Mouse (Mus musculus): Measurements from ENCODE around the gene Otud7a. TPM values are rescaled to one million over a fixed set of nuclear protein-coding genes. Genes with fewer than 3 reads are reported as not detected.
"Not testable (repeated sequence)": the region's sequence is repeated elsewhere in the genome, so short reads cannot be mapped to it uniquely, and the experiment has no call there.

The Otud7a gene
- total RNA-seq, 2 experiments from 2014 or later, result 80.5 to 84.1 TPM

DNA sequence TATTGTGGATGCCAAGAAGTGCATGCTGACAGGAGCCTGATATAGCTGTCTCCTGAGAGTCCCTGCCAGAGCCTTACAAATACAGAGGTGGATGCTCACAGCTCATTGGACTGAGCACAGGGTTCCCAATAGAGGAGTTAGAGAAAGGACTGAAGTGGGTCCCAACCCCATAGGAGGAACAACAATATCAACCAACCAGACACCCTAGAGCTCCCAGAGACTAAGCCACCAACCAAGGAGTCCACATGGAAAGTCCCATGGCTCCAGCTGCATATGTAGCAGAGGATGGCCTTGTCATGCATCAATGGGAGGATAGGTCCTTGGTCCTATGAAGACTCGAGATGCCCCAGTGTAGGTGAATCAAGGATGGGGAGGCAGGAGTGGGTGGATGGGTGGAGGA lies 226.4 kb downstream of the Otud7a start:
- not testable (repeated sequence) for DNase-seq (ENCODE audit: low spot score in 2 of 2)
- intact Hi-C loops (cut with DNase I), result loop anchor here (2.0 to 10.0 kb wide), 4 partner anchors 86 to 746 kb away; partner anchors contain the start of gene Chrna7

GRCm38 (mm10) chr7:63671904-63672303 lies 227.4 kb downstream of the Otud7a start:
- DNase-seq (ENCODE audit: low spot score in 2 of 2), result peak; percentile 79 to 84
- intact Hi-C loops (cut with DNase I), result loop anchor here (2.0 to 10.0 kb wide), 5 partner anchors 87 to 747 kb away; partner anchors contain the start of gene Chrna7

DNA sequence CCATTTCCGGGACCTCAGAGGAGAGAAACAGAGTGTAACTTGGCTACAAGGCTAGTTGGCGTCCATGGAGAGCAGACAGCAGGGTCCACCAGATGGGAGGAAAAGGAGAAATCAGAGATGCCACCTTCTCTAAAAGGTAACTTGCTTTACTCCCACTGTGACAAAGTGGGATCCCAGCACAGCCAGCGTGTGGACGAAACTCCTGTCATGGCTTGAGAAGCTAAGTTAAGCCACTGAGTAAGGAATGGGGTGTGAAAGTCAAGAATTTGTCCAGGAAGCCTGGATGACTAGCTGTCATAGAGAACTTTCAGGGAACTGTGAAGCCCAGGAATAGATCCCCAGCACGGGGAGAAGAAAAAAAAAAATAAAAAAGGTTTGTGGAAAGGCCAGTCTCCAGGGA lies 232.1 kb downstream of the Otud7a start:
- no peak for DNase-seq (ENCODE audit: low spot score in 2 of 2)
- intact Hi-C loops (cut with DNase I), result loop anchor here (10.0 kb wide), 3 partner anchors 92 to 752 kb away; partner anchors contain the start of gene Chrna7

DNA sequence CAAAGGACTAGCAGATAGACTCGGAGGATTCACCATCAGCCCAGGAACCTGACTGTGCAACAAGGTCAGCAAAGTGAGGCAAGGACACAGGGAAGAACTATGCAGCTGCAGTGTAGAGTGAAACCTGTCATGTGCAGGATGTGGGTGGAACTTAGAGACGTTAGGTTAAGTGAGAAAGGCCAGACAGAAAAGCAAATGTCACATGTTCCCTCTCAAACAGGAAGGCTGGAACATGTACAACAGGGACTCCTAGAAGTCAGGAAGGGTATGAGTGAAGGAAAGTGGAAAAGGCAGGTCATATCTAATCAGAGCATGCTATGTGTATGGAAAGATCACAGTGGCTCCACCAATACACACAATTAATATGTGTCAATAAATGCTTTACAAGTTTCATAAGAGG lies 232.6 kb downstream of the Otud7a start:
- DNase-seq (ENCODE audit: low spot score in 2 of 2), result no peak
- intact Hi-C loops (cut with DNase I), result loop anchor here (10.0 kb wide), 3 partner anchors 92 to 752 kb away; partner anchors contain the start of gene Chrna7

DNA sequence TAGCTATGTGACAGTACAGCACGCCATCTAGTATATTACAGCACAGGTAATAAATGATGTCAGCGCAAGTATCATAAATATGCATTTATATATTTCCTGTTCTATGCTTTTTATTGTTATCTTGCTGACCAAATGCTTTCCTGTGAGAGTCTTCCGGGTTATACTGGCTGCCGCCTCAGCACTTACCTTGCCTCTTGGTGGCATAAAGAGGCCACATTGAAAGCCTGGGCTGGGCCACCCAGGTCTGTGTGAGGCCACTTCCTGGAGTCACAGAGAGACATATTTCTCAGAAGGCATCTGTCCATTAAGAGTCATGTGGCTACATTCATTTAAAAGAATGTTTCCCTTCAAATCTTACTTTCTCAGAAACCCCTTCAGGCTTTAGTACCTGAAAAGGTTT lies 242.5 kb downstream of the Otud7a start:
- intact Hi-C loops (cut with DNase I), result no loop called here

DNA sequence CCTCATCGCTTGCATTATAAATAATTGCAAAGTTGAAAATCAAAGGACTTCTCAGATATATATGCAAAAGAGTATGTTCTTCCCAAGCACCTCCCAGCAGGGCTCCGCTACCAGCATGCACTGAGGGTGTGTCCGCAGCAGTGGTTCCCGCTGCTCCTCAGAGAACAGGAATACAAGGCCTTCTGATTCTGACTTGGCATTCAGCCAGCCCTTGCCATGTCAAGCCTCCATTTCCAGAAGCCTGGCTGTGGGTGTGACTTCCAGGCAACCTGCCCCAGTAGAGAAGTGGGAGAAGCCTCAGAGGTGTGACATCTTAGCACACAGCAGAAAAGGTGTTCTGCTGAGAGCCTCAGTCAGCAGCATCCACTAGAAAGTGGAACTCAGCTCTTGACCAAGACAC lies 253.4 kb downstream of the Otud7a start:
- intact Hi-C loops (cut with DNase I), result no loop called here
- DNase-seq (ENCODE audit: low spot score in 2 of 2), result no peak

More for the DNA sequence above, 242.5 kb downstream of the Otud7a start:
- no peak for DNase-seq (ENCODE audit: low spot score in 2 of 2)

DNA sequence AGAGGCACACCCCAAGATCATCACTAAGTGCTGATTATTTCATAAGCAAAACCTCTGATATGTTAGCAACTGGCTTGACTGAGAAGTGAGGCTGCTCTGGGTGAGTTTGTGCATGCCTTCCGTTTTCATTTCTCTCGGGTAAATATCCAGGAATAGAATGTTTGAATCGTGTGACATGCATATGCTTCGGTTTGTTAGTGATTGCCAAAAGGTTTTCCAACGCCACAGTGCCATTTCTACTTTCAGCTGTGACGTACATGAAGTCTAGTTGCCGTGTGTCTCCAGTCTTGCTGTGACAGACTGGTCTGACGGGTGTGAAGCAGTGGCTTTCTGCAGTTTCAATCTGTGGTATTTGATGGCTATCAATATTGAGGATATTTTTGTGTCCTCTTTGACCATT lies 273.4 kb downstream of the Otud7a start:
- peak in 1 of 2 experiments; percentile 12 for DNase-seq (ENCODE audit: low spot score in 2 of 2)
- intact Hi-C loops (cut with DNase I), result no loop called here

DNA sequence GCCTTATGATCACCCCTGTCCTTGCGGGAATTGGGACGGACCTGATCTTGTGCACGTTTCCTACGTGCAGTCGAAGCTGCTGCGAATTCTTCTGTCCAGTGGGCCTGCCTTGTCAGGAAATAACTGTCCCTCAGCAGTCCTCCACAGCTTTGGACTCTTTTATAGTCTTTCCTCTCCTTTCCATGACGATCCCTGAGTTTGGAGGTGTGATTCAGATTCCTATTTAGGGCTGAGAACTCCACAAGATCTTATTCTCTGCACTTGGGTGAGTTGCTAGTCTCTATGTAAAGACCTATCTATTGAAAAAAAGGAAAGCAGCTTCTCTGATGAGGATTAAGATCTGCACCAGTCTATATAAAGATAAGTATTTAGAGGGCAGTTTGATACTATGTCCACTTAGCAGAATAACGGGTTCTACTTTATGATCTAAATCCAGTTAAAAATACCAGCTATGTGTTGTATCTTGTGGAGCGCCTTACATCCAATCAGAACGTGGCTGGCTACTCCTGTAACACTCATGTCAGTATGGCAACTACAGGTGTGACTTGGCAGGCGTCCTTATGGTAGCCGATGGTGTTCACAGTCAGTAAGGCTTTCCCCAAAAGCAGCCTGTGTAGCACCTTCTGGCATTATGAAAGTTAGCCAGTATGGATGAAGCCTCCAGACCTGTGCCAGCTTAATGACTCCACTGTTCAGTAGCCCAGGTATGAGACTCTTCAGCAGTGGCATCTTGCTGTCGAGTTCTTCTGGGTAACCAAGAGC lies 274.8 kb downstream of the Otud7a start:
- intact Hi-C loops (cut with DNase I), result no loop called here

GRCm38 (mm10) chr7:63720682-63721081 lies 276.1 kb downstream of the Otud7a start:
- peak in 1 of 2 experiments; percentile 5 for DNase-seq (ENCODE audit: low spot score in 2 of 2)

More for the DNA sequence above, 274.8 kb downstream of the Otud7a start:
- no peak for DNase-seq (ENCODE audit: low spot score in 2 of 2)

GRCm38 (mm10) chr7:63725040-63725729 lies 280.6 kb downstream of the Otud7a start:
- intact Hi-C loops (cut with DNase I), result no loop called here
- no peak for DNase-seq (ENCODE audit: low spot score in 2 of 2)

More at GRCm38 (mm10) chr7:63720682-63721081, 276.1 kb downstream of the Otud7a start:
- intact Hi-C loops (cut with DNase I), result no loop called here

DNA sequence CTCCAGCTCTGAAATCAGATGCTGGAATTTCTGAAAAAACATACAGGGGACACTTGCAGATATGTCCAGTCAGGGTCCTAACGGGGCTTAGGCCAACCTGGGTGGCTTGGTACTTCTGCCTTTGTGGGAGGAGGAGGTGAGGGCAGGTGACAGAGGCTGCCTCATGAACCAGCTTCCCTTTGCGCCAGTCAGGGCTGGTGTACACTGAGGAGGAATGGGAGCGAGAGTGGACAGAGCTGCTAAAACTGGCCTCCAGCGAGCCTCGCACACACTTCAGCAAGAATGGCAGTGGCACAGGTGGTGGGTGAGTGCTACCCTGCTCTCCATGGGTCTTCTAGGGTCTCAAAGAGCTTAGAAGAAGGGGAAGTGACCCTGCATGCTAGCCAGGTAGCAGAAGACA lies 285.1 kb downstream of the Otud7a start:
- intact Hi-C loops (cut with DNase I), result no loop called here
- DNase-seq (ENCODE audit: low spot score in 2 of 2), result no peak

DNA sequence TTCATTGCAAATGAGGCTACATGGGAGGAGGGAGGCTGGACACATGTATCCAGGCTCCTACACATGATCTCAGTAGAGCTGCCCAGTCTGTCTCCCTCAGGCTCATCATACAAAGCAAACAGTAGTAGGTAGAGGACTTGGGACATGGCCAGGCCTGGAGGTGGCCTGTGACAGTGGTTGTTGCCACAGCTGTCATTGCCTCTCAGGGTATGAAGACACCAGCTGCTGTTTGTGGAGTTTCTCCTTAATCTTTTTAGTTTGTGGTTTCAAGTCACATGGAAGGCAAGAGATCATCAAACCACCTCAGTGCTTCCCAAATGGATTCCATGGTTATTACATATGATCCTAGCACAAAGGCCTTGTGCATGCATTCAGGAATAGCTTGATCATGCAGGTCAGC lies 285.5 kb downstream of the Otud7a start:
- intact Hi-C loops (cut with DNase I), result no loop called here
- no peak for DNase-seq (ENCODE audit: low spot score in 2 of 2)

DNA sequence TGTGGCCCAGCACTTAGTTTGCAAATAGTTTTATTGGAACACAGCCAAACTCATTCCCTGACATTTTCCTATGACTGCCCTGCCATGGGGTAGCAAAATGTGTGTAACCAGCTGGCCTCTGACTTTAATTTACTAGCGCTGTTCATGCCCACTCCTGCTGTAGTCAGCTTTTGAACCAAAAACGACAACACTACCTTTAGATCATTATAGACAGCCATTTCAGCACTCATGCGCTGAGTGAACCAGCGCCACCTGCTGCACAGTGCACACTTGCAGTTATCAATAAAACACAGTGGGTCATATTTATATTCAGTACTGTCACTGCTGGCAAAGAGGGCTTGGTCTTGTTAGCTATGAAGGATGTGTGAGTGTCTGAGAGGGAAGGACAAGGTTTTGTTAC lies 293.2 kb downstream of the Otud7a start:
- intact Hi-C loops (cut with DNase I), result no loop called here
- no peak for DNase-seq (ENCODE audit: low spot score in 2 of 2)

GRCm38 (mm10) chr7:63738142-63738541 lies 293.6 kb downstream of the Otud7a start:
- no peak for DNase-seq (ENCODE audit: low spot score in 2 of 2)
- intact Hi-C loops (cut with DNase I), result no loop called here

- no peak for DNase-seq (ENCODE audit: low spot score in 2 of 2)
- intact Hi-C loops (cut with DNase I), result no loop called here
These were observed 298.6 kb downstream of the Otud7a start for GRCm38 (mm10) chr7:63743116-63743515.

- no peak for DNase-seq (ENCODE audit: low spot score in 2 of 2)
- intact Hi-C loops (cut with DNase I), result loop anchor here (5.0 kb wide), 2 partner anchors 310 to 575 kb away; no protein-coding TSS in a partner anchor
These were observed 307.5 kb downstream of the Otud7a start for GRCm38 (mm10) chr7:63752081-63752480.

DNA sequence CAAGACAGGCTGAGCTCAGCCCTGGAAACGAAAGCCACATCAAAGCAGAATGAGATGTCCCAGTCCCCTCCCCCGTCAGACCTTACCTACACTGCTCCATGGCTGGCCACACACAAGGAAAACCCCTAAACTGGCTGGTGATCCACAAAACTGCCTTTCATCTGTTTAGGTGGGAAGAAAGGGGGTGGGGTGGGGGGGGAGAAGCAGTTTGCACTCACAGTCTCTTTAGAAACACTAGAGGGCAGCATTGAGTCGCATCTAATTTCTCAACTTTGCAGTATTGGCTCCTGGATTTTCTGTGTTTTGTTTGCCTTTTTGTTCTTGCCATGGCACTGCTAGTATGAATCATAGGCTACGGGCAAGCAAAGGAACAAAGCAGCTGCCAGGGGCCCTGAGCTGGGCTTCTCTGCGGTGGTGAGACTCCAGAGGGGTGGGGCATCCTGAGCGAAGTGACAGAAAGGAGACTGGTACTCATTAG lies 308.8 kb downstream of the Otud7a start:
- intact Hi-C loops (cut with DNase I), result loop anchor here (5.0 kb wide), 2 partner anchors 309 to 574 kb away; no protein-coding TSS in a partner anchor
- peak; percentile 55 to 56 for DNase-seq (ENCODE audit: low spot score in 2 of 2)

GRCm38 (mm10) chr7:63754573-63755475 lies 310.3 kb downstream of the Otud7a start:
- DNase-seq (ENCODE audit: low spot score in 2 of 2), result peak; percentile 82 to 86
- intact Hi-C loops (cut with DNase I), result loop anchor here (1.0 to 5.0 kb wide), 6 partner anchors 102 to 572 kb away; no protein-coding TSS in a partner anchor

DNA sequence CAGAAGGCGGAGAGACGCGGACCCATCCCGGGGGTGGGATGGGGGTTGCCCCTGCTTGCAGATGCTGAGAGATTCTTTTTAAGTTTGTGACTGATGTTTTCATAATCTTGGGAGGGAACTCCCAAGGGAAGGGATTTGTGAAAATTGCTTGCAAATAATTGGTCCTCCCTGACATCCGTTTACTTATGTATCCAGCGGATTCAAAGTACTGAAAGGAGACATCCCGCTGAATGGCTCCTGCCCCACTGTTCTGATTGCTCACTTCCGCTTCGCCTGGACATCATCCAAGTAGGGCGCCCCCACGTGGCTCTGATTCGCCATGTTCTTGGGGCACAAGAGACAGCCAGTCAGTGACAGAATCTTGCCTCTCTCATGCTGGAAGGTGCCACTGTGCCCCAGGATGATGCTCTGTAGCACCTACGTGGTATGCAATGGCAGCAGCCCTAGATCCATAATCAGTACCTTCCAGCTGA lies 311.0 kb downstream of the Otud7a start:
- intact Hi-C loops (cut with DNase I), result loop anchor here (1.0 to 5.0 kb wide), 4 partner anchors 102 to 401 kb away; no protein-coding TSS in a partner anchor
- peak; percentile 81 to 86 for DNase-seq (ENCODE audit: low spot score in 2 of 2)

Data from left cerebral cortex, postnatal 36 days (tissue).